Mouse (Mus musculus): Measurements from ENCODE around the gene Nsd1.
"Not testable (repeated sequence)": the region's sequence is repeated elsewhere in the genome, so short reads cannot be mapped to it uniquely, and the experiment has no call there.

Nsd1 gene

DNA sequence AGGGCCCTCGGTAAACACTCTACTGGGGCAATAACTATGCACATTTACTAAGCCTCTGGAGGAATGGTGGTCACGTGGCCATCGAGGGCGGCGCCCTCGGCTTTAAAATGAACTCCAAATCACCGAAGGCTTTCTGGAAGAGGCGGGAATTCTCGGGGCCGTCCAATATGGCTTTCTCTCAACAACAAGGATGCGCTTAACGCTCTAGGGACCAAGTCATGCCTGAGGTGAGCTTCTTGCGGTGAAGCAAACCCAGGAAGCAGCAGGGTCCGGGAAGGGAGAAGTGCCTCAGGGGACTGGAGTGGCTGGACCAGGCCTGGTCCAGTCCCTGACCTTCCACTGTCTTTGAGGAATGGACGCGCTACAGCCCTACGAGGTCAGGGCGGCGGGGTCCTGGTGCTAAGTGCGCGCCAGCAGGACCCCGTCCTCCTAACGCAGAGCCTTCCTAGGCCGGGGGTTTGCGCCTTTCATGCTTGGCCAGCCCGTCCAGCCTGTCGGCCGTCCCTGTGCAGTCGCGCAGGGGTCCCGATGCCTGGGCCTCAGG lies at the start of gene Nsd1:
Nsd1 (plus strand) TSS at position 134 of the 544 bp plus-strand sequence.
- no peak for DNase-seq

DNA sequence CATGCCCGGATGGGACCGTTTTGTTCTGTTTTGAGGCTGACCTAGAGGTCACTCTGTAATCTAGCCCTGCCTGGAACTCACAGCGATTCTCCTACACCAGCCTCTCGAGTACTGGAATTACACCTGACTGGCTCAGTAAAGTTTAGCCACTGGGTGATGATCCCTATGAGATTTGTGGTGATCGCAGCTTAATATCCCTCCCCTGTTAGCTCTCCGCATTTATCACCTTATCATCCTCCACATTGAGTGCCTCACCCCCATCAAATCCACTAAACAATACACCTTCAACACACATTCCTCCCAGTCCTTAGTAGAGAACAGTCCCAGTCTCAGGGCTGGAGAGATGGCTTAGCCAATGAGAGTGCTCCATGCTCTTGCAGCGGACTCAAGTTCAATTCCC lies 47.2 kb upstream of the Nsd1 start:
- no peak for DNase-seq

DNA sequence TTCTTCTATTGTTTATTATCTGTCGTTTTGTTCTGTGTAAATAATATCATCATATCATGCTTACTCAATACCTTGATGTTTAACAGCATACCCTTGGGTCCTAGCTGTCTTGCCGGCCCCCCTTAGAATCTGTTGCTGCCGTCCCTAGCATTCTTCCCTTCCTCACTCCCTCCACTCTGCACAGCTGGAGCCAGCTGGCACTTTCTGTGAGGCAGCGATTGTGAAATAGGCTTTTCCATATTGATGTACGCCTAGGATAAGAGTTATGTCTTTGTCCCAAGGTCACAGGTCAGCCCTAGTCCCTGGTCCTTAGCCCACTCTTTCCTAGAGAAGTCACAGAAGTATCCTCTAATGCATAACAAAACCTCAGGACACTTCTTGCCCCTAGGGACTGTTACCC lies 46.0 kb upstream of the Nsd1 start:
- no peak for DNase-seq

DNA sequence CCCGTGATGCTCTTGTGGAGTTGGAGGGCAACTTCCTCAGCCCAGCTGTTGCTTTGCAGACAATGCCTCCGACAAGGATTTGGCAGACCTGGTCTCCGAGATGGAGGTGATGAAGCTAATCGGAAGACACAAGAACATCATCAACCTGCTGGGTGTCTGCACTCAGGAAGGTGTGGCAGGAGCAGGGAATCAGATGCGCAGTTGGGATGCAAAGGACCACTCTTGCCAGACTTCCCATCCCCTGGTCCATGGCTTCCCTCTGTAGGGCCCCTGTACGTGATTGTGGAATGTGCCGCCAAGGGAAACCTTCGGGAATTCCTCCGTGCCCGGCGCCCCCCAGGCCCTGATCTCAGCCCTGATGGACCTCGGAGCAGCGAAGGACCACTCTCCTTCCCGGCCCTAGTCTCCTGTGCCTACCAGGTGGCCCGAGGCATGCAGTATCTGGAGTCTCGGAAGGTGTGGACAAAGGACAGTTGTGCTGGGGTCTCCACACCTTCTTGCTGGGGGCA lies 43.7 kb upstream of the Nsd1 start:
- no peak for DNase-seq

DNA sequence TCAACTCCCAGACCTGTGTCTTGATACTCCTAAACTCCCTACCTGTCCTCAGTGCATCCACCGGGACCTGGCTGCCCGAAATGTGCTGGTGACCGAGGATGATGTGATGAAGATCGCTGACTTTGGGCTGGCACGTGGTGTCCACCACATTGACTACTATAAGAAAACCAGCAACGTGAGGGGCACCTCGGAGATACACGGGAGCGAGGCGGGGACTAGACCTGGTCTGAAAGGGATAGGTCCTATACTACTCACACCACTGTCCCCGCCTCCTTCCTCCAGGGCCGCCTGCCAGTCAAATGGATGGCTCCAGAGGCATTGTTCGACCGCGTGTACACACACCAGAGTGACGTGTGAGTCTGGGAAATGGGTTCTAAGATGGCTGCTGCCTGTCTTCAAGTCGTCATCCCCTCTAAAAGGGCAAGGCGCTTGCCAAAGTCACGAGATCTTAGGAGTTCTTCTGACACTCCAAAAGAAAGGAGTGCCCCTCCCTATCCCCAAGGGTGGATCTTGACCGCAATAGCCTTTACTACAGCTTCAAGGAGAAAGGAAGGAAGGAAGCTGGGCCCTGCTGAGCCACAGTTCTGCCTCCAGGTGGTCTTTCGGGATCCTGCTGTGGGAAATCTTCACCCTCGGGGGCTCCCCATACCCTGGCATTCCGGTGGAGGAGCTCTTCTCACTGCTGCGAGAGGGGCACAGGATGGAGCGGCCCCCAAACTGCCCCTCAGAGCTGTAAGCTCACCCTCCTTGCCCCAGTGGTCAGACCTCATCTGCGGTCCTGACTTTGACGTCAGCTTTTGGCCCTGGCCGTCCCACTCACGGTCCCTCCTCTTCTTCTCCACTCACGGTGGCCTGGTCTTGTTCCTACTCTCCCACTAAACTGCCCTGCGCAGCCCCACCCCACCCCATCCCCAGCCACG lies 42.5 kb upstream of the Nsd1 start:
- DNase-seq, result no peak

DNA sequence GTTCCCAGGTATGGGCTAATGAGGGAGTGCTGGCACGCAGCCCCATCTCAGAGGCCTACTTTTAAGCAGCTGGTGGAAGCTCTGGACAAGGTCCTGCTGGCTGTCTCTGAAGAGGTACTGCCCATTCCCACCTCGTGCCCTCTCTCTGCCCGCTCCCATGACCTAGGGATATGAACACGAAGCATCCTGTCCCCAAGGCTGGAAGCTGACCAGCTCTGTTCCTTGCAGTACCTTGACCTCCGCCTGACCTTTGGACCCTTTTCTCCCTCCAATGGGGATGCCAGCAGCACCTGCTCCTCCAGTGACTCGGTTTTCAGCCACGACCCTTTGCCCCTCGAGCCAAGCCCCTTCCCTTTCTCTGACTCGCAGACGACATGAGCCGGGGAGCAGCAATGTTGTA lies 41.8 kb upstream of the Nsd1 start:
- no peak for DNase-seq

DNA sequence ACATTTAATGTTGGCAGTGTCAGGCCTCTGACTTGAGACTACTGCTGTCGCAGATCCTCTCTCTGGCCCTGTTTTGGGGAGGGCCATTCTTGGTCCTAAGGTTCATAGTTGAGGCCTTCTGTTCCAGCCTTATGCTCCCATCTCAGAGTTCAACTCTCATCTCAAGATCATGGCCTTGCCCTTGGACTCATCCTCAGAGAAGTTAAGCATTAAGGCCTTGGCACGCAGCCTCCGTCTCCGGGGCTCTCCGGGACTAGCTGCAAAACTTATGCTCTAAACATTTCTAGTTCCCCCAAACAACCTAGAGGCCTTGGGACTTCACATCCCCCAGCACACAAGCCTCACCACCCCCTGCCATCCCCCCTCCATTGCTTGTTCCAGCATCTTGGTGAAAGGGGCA lies 41.3 kb upstream of the Nsd1 start:
- no peak for DNase-seq

DNA sequence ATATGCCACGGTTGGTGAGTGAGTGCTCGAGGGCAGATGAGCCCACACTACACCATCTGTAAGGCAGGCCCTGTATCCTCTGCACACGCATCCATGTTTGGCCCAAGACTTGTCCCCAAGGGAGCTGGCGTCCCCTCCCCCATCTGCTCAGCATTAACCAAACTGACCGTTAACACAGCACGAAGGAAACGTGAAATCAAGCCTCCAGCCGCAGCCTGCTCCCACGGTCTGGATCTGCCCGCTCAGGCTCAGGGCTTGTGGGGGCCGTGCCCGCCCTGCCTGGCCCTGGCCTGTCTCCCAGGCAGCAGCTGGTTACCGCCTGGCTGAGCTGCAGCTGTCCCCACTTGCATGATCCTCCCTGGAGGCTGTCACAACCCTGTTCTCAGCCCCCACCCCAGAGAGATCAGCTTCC lies 40.6 kb upstream of the Nsd1 start:
- no peak for DNase-seq

DNA sequence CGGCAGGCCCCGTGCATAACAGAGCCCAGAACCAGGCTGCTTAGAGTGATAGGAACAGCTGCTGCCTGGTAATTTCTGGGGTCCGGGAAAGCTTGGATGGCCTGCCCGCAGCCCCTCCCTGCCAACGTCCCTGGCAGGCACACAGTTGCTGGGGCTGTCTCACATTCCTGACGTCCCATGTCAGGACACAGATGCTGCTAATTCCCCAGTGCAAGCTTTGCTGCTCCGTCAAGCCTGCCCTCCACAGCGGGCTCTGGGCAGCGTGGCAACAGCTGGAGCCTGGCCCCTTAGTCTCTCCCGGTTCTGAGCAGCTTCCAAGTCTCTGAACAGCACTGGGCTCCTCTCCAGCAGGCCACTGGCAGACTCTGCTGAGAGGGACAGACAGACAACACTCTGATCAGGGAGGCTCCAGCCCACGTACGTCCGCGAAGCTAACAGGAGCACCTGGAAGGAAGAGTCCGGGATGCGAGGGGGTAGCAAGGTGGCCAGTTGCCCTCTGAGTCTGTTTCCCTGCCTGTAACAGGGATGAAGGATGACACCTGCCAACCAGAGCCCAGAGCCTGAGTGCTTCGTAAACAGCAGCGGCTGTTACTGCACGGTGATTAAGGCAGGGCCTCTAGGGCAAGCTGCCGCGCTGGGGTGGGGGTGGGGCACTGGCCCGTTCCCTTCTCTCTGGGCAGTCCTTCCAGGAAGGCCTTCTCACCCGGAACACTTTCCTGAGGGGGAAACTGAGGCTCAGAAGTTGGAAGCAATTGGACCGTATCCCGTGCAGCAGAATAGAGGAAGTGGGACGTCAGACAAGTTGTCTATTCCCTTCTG lies 37.9 kb upstream of the Nsd1 start:
- DNase-seq, result no peak

DNA sequence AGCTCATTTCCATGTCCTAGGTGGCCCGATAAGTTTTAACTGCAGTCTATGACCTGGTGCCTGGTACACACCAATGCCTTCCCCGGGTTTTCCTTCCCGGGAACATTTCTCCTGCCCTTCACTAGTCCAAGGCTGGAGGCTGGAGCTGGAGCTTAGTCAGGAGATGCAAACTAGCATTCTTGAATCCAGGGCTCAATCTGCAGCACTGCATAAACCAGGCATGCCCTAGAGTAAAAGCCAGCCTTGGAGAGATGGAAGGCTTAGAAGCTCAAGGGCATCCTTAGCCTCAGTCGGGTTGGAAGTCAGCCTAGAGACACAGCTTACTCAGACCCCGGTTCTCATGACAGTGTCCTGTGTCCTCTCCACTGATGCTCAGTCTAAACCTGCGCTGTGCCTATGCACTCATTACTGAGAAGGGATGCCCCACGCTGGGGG lies 37.2 kb upstream of the Nsd1 start:
- no peak for DNase-seq

DNA sequence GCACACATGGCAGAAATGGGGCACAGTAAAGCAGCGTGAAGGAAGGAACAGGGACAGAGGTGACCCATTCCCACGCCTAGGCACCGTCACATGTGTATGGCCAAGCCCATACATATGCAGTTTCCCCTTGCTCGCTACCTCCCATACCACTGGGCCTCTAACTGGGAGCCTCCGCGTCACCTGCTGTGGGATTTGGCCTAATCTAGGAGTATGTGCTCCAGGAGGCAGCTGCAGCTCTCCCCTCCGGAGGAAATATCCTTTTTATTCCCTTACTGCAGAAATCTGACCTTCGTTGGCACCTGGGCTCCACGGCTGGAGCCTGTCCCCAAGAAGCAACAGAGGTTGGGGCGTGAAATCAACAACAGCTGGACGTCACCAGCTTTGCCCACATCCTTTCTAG lies 35.2 kb upstream of the Nsd1 start:
- no peak for DNase-seq

DNA sequence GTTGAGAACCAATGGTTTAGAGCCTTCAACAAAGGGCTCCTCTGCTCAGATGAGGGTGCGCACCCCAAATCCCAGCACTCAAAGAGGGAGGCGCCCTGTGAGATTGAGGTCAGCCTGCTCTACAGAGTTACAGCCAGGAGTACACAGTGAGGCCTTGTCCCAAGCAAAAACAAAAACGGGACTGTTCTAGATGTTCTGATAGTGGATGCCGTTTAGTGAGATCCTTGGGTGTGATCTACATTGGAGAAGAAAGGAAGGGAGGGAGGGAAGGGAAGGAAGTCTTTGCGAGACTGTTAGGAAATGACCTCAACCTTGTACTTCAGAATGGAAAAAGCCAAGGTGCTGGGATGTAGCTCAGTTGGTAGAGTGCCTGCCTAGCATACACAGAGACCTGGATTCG lies 33.3 kb upstream of the Nsd1 start:
- no peak for DNase-seq

DNA sequence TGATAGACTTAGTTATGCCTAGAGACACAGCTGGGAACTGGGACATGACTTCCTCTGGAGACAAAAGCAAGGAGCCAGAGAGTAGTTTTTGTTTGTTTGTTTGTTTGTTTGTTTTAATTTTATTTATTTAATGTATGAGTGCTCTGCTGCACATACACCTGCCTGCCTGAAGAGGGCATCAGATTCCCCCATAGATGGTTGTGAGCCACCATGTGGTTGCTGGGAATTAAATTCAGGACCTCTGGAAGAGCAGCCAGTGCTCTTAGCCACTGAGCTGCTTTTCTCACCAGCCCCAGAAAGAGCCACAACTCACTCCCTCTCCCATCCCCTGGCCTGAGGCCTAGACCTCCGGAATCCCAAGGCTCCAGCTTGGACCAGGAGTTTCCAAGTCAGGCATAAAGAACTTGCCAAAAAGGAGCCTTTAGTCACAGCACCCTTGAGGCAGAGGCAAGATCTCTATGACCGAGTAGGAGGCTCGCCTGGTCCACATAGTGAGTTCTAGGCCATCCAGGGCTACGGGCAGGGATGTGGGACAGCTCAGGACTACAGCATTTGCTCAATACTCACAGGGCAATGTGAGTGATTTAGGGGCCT lies 31.6 kb upstream of the Nsd1 start:
- no peak for DNase-seq

DNA sequence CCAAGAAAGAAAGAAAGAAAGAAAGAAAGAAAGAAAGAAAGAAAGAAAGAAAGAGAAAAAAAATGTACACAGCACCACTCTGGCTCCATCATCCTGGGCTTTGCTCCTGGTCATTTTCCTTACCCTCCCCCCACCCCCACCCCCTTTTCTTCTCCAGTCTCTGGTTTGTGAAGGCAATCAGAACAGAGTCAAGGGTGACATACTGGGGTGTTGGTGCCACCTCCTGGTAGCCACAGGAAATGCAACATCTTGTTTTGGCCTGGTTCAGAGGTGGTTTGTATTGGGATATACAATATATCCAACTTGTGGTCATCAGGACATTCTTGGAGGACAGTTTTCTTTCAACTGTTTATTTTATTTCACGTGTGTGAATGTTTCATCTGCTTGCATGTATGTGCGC lies 31.0 kb upstream of the Nsd1 start:
- peak; percentile 74 for DNase-seq

DNA sequence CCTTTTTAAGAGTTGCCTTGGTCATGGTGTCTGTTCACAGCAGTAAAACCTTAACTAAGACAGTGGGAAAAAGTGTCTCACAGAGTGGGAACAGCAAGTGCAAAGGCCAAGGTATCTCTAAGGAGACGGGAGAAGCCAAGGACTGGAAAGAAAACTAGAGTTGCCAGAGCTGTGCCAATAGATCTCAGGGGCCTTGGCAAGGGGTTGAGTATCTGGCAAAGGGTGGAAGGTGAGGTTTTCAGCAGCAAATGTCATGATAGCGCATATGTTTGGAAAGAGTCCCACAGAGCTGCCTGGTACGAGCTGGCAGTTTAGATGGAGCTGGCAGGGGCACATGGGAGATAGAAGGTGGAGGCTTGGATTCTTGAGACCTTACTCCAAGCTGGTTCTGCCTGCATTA lies 30.0 kb upstream of the Nsd1 start:
- no peak for DNase-seq

DNA sequence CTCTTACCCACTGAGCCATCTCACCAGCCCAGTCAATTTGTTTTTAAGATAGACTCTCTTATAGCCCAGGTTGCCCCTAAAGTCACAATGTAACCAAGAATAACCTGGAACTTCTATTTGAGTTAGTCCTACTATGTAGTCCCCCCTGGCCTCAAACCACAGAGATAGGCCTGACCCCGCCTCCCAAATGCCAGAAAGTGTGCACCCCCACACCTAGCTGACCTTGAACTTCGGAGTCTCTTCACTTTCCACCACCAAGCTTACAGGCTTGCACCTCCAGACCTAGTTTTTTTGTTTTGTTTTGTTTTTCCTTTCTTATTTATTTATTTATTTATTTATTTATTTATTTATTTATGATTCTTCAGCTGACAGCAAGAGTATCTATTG lies 27.8 kb upstream of the Nsd1 start:
- DNase-seq, result no peak

DNA sequence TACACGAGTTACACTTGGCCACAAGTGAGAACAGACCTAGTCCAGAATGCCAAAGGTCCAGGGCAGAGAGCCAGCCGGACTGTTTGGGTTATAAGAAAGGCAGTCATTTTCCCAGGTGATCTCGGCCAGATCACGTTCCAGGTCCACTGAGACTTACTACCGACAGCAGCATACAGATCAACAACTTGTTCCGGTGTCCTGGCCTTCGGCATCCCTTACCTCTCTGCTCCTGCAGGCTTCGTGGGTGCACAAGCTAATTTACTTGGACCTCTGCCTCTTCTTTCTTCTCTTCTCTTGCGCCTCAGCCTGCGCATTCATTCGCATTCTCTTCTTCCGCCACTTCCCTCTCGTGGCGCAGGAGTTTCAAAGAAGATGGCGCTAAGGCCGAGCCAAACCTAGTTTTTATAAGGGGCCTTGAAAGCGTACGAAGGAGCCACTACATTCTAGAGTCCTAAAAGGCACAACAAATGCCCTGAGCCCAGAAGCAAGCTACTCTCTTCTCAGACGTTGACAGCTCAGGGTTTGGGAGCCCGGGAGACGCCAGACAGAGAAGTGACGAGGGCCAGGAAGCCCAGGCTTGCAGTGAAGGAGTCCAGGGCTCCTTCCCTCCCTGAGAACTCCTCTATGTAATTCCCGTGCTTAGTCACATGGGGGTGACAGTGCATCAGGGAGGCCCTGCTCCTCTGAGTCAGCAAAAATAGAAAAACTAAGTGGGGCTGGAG lies 27.2 kb upstream of the Nsd1 start:
- peak; percentile 32 for DNase-seq

DNA sequence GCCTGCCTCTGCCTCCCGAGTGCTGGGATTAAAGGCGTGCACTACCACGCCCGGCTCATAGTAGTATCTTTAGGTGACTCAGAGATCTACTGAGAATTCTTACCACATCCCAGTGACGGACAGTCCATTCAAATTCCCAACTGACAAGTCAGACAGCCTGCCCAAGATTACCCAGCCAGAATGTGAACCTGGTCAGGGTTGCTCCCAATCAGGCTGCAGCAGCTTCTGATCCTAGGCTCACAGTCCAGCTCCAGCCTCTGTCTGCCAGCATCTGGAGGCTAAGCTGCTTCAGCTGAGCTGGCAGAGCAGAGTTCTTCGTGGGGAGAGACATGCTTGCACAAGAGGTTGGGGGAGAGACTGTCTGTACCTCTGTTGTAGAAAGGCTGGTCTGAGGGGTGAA lies 26.2 kb upstream of the Nsd1 start:
- no peak for DNase-seq

DNA sequence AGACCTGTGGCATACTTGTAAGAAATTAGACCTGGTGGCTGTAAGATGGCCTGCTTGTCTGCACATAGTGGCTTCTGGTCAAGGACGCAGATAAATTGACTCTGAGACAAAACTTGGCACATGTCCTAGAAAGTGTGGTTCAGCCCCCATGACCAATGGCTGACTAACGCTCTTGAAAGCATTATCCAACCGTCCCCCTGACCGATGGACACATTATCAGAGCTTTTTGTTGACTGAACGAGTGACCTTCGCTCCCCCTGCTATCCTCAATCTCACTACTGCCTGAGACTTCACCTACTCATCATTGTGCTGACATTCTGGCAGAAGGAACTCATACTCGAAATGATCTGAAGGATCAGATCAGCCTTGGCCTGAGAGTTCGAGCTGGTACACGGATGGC lies 22.5 kb upstream of the Nsd1 start:
- not testable (repeated sequence) for DNase-seq

DNA sequence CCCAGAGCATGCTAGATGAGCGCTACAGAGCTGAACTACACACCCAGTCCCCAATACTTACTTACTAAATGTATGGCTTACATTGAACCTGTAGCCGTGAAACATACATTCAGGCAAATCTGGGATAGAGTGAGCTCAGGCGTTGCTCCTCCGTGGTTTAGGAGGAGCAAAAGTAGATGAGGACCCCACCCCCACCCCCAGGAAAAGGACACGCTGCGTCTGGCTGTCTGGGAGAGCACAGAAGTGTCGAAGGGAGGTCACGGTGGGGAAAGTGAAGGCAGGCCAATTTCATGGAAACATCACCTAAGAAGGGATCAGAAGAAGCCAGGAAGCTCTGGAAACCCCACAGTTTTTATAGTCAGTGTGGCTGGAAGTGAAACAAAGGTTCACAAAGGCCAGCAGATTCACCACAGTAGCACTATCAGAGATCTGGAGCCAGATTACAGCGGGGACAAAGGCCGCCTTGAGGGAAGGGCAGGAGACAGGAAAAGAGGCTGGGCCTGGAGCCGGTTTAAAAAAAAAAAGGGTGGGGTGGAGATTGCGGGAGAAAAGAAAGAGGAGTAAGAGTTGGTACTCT lies 20.0 kb upstream of the Nsd1 start:
- DNase-seq, result no peak

DNA sequence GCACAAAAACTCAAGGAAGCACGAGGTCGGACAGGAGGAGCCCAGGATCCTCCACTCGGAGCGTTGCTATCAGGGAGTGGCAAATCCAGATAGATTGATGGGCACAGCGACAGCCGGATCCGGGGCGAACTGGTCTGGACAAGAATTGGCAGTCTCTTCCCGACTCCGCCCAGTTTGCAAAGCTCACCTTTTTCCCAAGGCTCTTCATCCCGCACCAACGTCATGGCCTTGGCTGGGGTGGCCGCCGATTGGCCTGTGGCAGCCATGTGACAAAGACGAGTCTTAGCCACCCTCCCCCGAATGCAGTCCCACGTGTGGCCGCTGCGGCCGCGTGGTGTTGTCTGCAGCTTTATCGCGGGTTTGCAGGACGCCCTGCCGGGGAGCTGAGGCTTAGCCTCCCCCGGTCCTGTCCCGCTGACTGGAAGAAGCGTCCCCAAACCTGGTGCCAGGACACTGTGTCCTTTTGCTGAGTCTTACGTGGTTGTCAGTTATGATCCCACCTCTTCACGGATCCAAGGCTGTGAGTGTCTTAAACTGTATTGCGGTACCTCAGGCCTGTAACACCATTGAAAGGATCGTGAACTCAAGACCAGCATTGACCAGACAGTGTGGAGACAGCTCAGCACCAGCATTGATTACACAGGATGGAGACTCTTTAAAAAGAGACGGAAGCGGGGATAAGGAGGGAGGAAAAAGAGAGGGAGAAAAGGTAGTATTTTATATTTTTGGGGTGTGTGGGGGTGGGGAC lies 19.3 kb upstream of the Nsd1 start:
- peak; percentile 92 for DNase-seq
